Mouse (Mus musculus) right cerebral cortex, postnatal 10 days (tissue): Measurements from ENCODE around the gene 4930519G04Rik.
"Not testable (repeated sequence)": the region's sequence is repeated elsewhere in the genome, so short reads cannot be mapped to it uniquely, and the experiment has no call there.

Experiments used
- DNase-seq, 2 experiments: peaks; one replicate each; pipeline ENCODE4 v3.0.0; 2021; ENCODE audit warnings: low spot score in 2 of 2

The 4930519G04Rik gene

DNA sequence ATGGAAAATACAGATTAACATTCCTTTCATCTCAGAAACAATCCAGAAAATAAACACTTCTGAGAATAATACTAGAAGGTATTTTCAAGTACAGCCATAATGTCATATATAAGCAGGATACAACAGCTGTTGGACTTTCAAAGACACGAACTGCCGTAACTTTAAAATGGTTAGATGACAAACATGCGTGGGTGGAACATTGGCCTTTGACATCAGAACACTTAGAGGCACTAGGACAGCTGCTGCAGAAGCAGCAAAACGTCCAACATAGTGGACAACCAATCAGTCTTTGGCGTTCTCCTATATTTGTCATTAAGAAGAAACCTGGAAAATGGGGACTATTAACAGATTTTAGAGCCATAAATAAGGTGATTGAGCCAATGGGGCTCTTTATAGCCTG, 13.0 kb upstream of the 4930519G04Rik start:
- DNase-seq: not testable (repeated sequence)

DNA sequence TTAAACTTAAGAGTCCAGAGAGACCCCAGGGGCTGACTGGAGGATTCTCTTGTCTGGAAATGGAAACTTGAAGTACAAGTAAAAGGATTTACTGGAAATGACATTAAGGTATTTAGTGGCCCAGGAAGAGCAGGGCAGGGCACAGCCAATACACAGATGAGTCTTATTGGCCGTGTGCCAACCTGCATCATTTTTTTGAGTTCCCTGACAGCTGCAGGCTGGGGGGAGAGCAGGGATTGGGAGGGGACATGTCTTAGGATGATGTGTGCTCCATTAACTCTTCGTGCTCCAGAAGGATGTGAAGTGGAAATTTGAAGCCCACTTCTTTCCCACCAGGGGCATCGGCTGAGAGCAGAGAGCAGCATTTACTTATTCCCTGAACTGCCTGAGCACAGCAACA, 11.3 kb upstream of the 4930519G04Rik start:
- not testable (repeated sequence) for DNase-seq

DNA sequence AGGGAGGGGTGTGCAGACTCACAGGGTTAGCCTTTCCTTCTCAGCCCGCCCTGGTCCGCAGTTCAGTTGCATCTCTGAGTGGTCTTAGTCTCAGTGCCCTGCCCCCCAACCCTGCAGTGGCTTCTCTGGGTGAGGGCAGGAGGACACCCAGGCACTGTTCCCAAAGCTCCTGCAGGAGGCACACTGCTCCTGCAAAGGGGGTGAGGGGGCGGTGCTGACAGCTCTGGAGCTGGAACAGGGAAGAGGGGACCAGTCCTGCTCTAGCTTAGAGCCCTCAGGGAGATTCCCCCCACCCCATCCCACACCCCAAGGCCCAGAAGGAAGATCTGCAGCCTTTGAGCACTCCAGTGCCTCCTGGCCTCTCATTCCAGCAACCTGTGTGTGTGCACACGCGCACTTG, 10.8 kb upstream of the 4930519G04Rik start:
- no peak for DNase-seq

DNA sequence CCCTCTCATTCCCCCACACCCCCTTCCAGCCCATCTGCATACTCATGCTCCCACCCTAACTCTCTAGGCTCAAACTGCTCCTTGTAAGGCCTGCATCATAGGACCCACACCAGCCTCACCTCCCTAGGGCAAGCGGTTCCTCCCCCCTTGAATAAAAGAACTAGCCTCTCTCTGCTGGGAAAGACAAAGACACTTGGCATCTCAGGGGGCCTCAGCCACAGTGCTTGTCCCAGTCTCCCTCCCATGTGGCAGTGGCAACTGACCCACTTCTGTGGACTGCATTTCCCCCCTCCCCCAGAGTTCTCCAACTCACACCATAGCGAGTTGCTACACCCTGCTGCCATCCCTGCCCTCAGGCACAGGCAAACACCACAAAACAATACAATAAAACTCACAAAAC, 9.1 kb upstream of the 4930519G04Rik start:
- not testable (repeated sequence) for DNase-seq

DNA sequence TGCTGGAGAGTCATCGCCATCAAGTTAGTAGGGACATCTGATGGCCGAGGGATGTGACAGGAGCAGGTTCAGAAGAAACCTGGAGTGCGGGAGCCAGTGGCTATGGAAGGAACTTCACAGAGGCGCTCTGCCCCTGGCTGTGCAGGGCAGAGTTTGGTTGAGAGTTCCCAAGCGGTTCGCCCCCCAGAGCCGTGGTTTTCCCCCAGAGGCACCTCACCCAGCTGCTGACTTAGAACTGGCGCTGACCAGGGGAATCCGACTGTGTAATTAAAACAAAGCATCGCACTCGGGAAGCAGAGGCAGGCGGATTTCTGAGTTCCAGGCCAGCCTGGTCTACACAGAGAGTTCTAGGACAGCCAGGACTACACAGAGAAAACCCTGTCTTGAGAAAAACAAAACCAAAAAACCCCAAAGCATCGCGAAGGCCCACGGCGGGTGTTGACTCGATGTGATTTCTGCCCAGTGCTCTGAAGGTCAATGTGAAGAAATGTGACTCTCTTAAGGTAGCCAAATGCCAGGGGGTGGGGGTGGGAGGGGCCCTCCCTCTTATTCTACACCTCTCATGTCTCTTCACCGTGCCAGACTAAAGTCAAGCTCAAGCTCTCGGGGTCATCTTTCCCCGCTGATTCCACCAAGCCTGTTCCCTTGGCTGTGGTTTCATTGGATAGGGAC, 1.8 kb upstream of the 4930519G04Rik start:
- DNase-seq: no peak

DNA sequence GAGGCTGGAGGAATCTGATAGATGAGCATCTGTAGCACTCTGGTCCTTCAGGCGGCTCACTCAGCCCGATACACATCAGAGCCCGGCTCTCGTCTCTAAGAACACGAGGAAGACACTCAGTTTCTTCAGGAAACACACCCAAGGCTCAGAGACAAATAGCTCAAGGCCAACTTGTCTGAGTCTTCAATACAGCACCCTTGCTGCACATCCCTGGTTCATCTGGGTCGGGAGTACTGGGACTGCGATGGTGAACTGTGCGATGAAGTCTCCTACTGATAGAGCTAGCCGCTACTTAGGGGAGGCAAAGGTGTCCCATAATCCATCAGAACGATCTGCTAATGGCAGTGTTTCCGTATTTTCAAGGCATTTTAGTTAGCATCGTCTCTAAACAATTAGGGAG, 5.1 kb downstream of the 4930519G04Rik start, which contains the start of gene Gm9936:
TSS of gene Gm9936 (minus strand) at position 101 of the 400 bp plus-strand sequence.
- no peak for DNase-seq

DNA sequence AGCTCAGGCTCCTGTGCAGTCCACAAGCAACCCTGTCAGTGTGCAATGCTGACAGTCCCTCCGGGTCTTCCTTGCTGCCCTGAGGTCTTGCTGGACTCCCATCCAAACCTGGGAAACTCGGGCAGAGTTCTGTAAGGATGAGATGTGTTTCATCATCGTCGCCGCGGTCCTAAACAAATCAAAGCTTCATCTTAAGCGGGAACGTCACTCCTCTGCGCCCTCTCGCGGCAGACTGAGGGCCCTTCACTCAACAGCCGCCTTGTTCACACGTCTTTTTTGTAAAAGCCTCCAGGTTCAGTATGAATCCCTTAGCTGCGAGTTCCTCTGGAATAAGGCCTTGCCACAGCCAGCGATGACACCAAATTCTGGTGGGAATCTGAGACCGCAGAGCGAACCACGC, 5.8 kb downstream of the 4930519G04Rik start:
- DNase-seq: peak; percentile 80 to 86

DNA sequence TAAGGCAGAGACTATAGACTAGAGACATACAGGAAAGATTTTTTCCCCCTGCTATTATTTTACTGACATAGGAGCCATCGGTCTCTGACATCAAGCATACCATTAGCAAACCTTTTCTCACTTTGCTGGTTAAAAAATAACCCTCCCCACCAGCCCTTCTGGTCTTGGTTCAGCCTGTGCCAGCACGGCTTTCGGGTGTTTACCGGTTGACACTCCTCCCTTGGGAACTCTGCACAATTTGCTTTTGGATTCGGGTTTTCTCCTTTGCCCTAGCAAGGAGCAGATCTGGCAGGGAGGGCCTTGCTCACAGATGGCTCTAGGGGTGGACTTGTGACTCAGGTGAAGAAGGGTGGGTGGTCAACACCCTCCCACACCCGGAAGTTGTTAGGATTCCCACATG, 8.3 kb downstream of the 4930519G04Rik start:
- no peak for DNase-seq

DNA sequence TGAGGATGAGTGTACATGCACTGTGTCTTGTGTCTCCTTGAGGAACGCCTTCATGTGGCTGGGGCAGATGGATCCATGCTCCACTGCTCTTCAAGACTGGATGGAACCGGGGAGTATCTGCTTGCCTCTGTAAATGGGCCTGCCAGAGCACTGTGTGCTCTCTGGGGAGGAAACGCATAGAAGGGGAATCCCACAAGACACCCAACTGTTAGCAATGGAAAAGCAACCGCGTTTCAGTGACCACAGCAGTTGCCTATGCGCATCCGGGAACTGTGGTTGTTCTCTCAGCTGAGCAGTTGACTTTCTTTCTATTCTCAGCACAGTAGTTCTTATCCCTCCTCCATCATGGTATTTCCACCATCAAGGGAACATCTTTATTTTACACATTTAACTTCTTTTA, 11.3 kb downstream of the 4930519G04Rik start:
- no peak for DNase-seq

DNA sequence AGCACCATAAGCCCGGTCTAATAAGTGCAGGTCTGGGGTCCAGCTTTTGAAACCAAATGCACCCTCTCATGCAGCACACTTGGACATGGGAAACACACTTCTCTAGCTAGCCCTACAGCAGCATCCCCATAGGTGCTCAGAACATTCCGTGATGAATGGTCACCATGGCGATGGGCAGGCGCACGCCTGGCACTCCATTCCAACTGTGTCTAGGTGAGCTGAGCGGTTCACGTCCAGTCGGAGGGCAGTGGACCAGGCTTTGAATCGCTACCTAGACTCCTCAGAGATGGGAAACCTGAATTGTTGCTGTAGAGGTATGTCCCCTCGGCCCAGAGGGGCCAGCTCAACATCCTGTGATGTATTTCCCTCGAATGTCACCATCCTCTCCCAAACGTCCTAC, 11.8 kb downstream of the 4930519G04Rik start:
- no peak for DNase-seq

DNA sequence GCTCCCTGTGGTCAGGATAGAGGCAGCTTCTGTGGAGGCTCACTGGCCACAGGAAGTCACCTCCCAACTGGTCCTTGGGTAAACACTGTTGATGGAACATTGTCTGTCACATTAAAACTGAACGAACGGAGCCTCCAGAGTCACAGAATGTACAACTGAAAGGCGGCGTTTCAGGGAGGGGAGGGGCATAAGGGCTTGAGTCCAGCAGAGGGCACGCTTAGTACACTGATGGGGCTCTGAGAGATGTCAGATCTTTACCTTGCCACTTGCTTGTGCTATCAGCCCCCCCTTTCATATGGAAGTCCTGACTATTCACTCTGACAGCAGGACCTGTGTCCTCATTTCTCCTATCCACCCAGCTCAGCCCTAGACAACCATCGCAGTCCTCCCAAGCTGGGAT, 22.4 kb downstream of the 4930519G04Rik start:
- DNase-seq: no peak

DNA sequence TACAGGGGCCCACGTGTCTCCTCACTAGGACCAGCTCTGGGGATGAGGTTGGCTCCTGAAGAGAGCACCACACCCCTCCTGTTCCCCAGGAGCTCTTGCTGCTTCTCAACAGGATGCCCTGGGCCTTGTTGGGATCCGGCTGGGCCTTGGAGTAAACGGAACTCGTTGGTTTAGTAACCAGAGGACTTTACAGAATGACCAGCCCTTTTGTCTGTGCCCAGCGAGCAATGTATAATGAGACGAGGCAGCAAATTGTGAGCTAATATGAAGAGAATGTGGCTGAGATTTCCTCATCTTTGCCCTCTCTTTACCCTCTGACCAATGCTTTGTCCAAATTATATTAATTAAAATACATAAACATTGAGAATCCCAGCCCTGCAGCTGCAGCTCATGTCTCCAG, 22.9 kb downstream of the 4930519G04Rik start:
- no peak for DNase-seq

DNA sequence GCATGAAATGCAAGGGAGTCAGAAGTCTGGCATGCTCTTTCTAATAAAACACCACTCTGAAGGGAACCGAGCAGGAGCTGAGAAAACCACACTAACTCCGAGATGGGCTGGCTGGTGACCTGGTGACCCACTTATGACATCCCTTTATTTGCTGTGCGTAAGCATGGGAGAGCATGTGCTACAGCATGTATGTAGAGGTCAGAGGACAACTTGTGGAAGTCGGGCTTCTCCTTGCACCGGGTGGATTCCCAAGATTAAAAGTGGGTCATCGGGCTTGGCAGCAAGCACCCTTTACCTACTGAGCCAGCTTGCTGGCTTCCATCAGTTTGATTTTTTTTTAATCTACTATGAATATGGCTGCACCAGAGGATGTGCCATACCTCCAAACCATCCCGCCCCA, 24.0 kb downstream of the 4930519G04Rik start:
- no peak for DNase-seq

DNA sequence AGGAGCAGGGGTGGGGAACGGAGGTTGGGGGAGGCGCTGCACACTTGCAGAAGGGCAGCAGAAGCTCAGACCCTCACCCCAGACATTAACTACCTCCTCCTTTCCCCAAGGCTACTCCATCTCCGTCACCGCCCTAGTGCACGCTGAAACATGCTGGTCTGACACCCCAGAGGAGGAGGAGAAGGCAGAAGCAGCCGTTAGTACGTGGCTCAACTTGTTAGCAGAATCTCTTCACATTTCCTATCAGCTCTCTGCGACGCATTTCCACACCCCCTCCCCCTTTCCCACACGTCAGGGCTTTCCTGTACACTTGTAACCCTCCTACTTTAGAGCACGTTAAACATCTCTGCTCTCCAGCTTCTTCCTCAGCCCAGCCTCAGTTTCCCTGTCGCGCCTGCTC, 25.9 kb downstream of the 4930519G04Rik start:
- no peak for DNase-seq

DNA sequence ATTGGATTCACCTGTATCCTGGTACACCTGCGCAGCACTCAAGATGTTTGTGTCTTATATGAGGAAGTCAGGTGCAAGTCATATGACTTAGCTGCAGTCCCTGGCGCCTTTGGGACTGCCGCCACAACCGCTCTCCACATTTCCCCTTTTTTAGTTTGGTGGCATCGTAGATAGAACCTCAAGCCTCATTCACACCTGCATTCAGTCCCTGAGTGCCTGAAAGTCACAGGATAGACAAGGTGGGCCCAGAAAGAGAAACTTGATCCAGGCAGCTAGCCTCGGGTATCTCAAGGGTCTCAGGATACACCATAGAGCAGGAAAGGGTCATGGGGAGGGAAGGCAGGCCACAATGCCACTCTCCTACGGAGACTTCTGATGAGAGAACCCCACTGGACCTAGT, 28.9 kb downstream of the 4930519G04Rik start:
- not testable (repeated sequence) for DNase-seq

DNA sequence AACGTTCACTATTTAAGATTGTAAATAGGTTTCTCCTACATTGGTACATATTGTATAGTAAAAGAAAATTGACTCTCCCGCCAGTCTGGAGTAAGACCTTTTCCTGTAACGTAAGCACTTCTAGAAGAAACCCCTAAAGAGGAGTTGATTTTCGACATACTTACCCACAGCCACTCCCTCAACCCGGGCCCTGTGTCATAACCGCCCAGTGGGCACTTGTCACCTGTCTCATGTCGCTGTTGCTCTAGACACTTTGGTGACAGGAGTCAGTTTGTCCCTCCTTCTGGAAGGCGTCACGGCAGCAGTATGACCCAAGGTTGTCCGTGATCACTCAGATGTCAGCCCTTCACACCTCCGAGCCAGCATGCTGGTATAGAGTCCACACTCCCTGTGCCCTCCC, 29.6 kb downstream of the 4930519G04Rik start:
- no peak for DNase-seq

DNA sequence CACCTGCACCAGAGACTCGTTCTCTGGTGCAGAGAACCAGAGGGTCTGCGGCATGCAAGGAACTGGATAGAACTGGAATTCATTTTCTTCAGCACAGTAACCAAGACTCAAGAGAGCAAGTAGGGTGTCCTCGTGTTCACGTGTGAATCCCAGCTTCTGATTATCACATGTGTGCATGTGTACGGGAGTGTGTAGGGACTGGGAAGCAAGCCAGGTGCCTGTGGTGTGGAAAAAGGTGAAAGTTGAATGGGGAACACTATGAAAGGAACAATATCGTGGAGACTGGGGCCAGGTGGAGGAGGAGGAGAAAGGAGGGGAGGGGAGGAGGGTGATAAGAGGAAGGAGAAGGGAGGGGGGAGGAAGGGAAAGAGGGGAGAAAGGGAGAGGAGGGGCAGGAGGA, 33.3 kb downstream of the 4930519G04Rik start:
- no peak for DNase-seq

DNA sequence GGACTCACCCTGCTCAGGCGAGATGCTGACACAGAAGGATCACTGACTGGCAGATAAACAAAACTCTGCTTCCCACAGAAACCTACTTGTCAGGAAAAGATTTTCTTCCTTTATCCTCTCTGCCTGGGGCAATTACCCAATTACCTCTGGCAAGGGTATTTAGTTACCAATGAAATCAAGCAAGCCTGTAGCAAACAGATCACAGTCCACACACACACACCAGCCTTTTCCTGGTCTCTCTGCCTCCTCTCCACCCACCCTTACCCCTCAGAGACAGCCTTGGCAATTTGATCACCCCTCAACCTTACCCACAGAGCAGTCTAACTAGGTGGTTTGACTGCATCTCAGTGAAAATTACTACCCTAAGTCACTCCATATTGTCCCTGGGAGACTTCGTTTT, 35.5 kb downstream of the 4930519G04Rik start:
- no peak for DNase-seq

DNA sequence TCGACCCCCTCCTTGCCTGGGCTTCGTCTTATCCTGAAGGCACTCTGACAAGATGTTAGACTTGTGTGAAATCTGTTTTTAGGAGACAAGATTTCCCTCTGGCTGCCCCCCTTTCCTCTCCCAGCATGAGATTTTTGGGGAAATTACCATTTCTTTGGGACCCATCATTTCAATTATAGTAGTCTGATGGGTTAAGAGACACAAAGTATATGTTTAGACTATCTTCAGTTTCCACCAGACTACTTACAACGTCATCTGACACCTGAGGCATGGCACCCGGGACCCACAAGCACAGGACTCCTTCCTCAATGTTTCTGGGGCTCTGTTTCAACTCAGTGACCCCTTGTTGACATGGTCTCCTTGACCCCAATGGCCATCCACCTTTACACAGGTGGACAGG, 42.1 kb downstream of the 4930519G04Rik start:
- DNase-seq: no peak

DNA sequence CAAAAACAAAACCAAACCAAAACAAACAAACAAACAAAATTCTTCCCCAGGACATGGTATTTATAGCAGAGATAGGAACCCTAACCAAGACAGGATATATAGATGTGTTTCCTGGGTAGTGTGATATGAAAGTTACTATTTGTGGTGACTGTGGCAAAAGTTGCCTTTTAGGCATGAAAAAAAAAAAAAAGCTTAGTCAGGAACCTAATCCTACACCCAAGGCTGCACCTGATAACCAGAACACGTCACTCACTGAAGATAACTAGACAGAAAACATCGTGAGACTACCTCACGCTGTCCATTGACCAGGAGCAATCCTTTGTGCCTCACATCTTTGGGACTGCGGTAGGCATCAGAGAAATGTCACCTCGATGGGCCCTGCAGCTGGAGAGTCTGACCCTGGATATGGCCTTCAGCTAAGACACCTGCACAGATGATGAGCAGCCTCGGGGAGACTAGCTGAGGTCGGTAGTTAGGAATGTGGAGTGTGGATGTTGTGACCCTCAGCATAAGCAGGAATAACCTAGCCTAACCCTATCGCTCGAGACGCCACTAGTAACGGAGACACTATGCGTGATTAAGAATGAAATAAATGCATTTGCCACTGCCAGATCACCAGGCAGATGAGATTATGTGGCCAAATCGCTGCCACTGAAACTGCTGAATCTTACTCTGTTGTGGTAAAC, 43.4 kb downstream of the 4930519G04Rik start, which contains the start of gene Oasl2:
TSS of gene Oasl2 (plus strand) at position 249 of the 686 bp plus-strand sequence.
- DNase-seq: no peak

DNA sequence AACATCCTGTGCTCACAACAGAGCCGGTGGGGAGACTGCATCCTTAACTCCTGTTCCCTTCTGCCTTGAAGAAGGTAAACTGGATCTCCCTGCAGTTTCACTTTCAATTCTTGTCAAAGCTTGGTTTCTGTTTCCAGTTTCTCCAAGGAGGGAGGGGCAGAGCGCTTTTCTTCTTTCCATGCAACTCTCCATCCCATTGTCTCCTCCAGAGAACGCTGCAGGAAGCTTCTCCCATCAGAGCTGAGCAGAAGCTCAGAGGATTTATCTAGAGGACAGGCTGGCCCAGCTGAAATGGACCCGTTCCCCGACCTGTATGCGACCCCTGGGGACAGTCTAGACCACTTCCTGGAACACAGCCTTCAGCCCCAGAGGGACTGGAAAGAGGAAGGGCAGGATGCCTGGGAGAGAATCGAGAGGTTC, 43.9 kb downstream of the 4930519G04Rik start:
- no peak for DNase-seq

DNA sequence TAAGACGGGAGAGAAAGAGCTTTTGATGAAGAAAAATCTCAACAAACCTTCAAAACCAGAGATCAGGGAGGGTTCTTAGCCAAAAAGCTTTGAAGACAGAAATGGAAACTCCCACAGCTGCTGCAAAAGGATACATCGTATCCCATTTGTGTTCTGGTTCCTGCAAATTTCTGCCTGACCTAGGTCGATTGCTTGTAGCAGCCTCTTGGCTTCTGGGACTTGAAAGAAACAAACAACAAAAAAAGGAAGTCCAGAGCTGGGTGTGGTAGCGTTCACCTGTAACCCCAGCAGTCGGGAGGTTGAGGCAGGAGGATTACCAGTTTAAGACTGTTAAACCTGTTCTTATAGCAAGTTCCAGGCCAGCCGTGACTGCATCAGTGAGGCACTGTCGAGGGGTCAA, 45.4 kb downstream of the 4930519G04Rik start:
- DNase-seq: no peak

DNA sequence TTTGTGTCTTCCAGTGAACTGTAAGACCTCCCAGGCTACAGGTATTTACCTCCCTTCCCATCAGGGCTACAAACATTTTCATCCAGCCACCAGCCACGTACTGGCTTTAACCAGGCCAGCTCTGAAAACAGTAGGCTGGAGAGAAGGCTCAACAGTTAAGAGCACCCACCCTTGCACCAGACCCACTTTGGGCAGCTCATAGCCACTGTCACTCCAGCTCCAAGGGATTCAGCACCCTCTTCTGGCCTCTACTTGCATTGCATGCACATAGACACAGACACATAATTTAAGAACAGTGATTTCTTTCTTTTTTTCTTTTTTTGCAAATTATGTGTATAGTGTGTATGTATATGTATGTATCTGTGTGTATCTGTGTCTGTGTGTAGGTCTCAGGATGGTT, 48.9 kb downstream of the 4930519G04Rik start:
- DNase-seq: peak; percentile 40 to 43
